Mouse (Mus musculus): ENCODE results near the gene Nabp1.

DNA sequence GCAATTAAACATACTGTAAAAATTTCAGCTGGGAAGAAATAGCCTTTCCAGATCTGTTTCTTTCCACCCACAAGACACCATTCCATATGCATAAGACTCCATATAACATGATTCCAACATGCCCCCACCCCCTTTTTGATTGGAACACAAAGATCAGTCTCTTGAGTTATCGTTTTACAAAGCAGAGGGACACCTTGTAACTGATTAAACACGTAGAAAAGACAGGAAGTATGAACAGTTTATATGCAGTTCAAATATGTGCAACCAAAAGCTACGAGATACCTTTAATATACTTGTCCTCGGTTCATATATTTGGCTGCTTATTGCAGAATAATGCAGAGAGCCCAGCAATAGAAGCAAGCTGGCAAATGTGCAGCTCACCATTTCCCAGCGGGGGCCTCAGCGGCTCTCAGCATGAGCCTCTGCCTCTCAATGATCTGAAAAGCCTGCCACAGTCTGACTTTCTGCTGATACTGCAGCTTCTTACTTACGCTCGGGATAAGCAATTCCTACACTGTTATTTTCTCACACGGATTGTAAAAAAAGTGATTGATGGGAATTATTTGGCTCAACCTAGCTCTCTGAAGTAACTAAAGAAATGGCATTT lies 32.3 kb downstream of the Nabp1 start:
- TF ChIP-seq POLR2A (IDR thresholded peaks at IDR 0.05; ENCODE audit: insufficient read depth, low read depth, low read length) = no peak
- TF ChIP-seq CTCF (IDR thresholded peaks at IDR 0.05; ENCODE audit: insufficient read depth, low read depth, low read length) = no peak

Measured in olfactory bulb, adult 2 months (tissue).